Mouse (Mus musculus): ENCODE measurements around the gene Nr1i2. TPM values are rescaled to one million over a fixed set of nuclear protein-coding genes. Genes with fewer than 3 reads are reported as not detected.

Nr1i2 gene
- total and polyA plus RNA-seq, 3 experiments, result not detected

DNA sequence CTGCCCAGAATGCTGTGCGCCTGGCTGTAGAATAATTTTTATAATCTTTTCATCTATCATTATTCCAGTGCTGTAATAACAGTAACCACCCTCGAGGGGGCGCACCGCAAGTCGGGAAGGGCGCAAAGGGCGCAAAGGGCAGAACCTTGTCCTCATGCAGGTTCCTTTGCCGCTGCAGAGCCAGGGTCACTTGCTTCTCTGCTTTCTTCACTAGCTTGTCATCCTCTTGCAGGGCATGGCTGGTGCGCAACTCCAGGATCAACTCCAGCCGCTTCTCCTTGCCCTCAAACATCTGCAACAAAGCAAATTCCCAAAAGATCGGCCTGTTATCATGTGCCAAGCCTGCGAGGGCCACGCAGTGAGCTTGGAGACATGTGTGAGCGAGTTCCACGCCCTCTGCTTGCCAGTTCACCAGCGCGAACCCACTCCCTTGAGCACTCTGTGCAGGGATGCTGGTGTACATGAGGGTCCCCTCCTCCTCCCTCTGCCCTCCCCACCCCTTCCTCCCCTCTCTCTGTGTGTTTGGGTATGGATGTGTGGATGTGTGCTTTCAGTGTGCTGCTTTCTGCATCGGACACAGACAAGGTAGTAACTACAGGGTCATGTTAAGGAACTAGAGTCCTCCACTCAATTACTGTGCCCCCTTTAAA is 12.1 kb upstream of the Nr1i2 start:
- Histone ChIP-seq H3K36me3 (ENCODE audit: control insufficient read depth in 1 of 2, insufficient read depth in 2 of 2, low read length in 2 of 2) (no peaks in the 10 kb centered on the region), H3K9me3 (replicated peaks; ENCODE audit: insufficient read depth, low read length) (no peaks in the 10 kb centered on the region), H3K4me3 (ENCODE audit: control insufficient read depth in 1 of 2, insufficient read depth in 1 of 2, low read depth in 2 of 2, low read length in 2 of 2) (no peak overlapping the region), H3K79me2 (ENCODE audit: control insufficient read depth, insufficient read depth, low read length, poor library complexity) (no peaks in the 10 kb centered on the region), H3K27me3 (ENCODE audit: control insufficient read depth in 1 of 2, insufficient read depth in 2 of 2, low read length in 2 of 2) (peaks cover 2 to 3% of the 10 kb centered on the region in 2 experiments; a peak in 3 of 4 replicates), H3K27ac (ENCODE audit: control insufficient read depth, low read depth, low read length) (no peak overlapping the region), H3K4me1 (ENCODE audit: control insufficient read depth in 1 of 2, insufficient read depth in 2 of 2, low read length in 2 of 2) (no peaks in the 10 kb centered on the region), H3K9ac (ENCODE audit: control insufficient read depth, low read depth, low read length, poor library complexity, severe bottlenecking) (no peak overlapping the region)
- TF ChIP-seq SMC3 (IDR thresholded peaks at IDR 0.05; ENCODE audit: low read depth, low read length), result peak; percentile 41
- peak; percentile 38 to 68 (median 54); a peak in 5 of 6 replicates for TF ChIP-seq CTCF (IDR thresholded peaks at IDR 0.05 in 2 of 3, conservative IDR thresholded peaks at IDR 0.05 in 1 of 3; ENCODE audit: control insufficient read depth in 1 of 3, insufficient read depth in 1 of 3, low read depth in 2 of 3, low read length in 3 of 3, poor library complexity in 1 of 3, severe bottlenecking in 1 of 3)
- TF ChIP-seq EP300 (IDR thresholded peaks at IDR 0.05; ENCODE audit: low read depth in 1 of 2, low read length in 2 of 2), result no peak
- no peak for TF ChIP-seq POLR2AphosphoS5 (IDR thresholded peaks at IDR 0.05; ENCODE audit: borderline replicate concordance, low read depth, low read length)
- peak; percentile 17; the same call in 1 of the 2 replicates for TF ChIP-seq RAD21 (IDR thresholded peaks at IDR 0.05; ENCODE audit: low read depth, low read length)
- DNase-seq (ENCODE audit: low read depth, low spot score), result peak; percentile 14

DNA sequence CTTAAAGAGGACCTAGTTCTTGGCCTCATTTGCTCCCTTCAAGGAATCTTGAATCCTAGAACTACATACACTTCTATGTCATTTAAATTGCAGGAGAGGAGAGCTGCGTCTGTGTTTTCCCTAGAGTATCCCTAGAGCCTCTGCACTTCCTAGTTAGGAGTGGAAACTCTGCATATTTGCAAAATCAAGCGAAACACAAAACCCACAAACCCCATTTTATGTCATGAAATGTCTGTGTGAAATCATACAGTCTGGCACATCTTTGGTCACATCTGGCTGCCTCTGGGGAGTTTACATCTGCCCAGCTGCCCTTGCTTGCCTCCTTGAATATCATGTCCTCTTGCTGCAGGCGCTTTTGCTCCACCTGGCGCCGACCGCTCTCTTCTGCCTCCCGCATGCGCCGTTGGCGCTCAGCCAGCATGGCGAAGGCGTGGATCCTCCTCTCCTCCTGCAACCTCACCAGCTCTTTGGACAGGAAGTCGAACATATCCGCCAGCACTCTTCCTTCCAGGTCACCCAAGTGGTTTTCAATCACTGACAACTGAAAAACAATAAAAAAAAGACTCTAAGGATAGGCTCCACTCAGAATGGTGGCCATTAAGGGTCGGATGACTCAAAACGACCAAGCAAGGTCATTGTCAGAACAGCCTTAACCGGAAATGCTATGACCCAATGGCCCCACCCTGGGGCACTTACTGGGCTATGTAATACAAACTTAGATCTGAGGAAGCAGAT is 10.0 kb upstream of the Nr1i2 start:
- no peak overlapping the region for H3K9ac ChIP-seq (ENCODE audit: control insufficient read depth, low read depth, low read length, poor library complexity, severe bottlenecking)

DNA sequence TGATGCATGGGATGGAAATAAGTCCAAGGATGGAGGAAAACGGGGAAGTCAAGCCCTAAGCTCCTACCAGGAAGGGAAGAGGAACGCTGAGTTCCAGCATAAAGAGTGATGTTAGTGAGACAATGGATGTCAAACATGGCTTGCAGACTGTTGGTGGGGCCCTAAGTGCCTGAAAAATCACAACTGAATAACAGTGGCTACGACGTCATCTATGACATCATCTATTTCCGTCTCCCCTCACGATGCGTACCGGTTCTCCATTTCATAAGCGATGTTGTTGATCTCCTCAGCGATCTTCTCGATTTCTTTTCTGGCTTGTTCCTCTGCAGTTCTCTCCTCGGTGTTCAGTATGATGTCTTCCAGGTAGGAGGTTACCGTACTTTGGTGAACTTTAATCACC is 7.7 kb upstream of the Nr1i2 start:
- DNase-seq (ENCODE audit: low read depth, low spot score), result no peak
- Histone ChIP-seq H3K79me2 (ENCODE audit: control insufficient read depth, insufficient read depth, low read length, poor library complexity) (no peaks in the 10 kb centered on the region), H3K9ac (ENCODE audit: control insufficient read depth, low read depth, low read length, poor library complexity, severe bottlenecking) (no peak overlapping the region), H3K4me1 (ENCODE audit: control insufficient read depth in 1 of 2, insufficient read depth in 2 of 2, low read length in 2 of 2) (no peaks in the 10 kb centered on the region), H3K36me3 (ENCODE audit: control insufficient read depth in 1 of 2, insufficient read depth in 2 of 2, low read length in 2 of 2) (no peaks in the 10 kb centered on the region), H3K27ac (ENCODE audit: control insufficient read depth, low read depth, low read length) (no peak overlapping the region), H3K4me3 (ENCODE audit: control insufficient read depth in 1 of 2, insufficient read depth in 1 of 2, low read depth in 2 of 2, low read length in 2 of 2) (no peak overlapping the region), H3K27me3 (ENCODE audit: control insufficient read depth in 1 of 2, insufficient read depth in 2 of 2, low read length in 2 of 2) (peaks cover 0 to 3% of the 10 kb centered on the region in 2 experiments; a peak in 2 of 4 replicates), H3K9me3 (replicated peaks; ENCODE audit: insufficient read depth, low read length) (no peaks in the 10 kb centered on the region)
- TF ChIP-seq NRF1 (IDR thresholded peaks at IDR 0.05; ENCODE audit: insufficient read depth, low read depth, low read length, poor library complexity, severe bottlenecking), result no peak
- no peak for TF ChIP-seq KAT2A (conservative IDR thresholded peaks at IDR 0.05; ENCODE audit: low read depth, low read length)
- no peak for TF ChIP-seq USF1 (IDR thresholded peaks at IDR 0.05; ENCODE audit: low read depth, low read length)
- TF ChIP-seq ELF1 (IDR thresholded peaks at IDR 0.05; ENCODE audit: low read depth, low read length), result no peak
- TF ChIP-seq BHLHE40 (IDR thresholded peaks at IDR 0.05; ENCODE audit: borderline replicate concordance, low read depth, low read length), result no peak
- TF ChIP-seq RCOR1 (IDR thresholded peaks at IDR 0.05; ENCODE audit: low read depth, low read length), result no peak
- TF ChIP-seq MYC (IDR thresholded peaks at IDR 0.05; ENCODE audit: low read depth, low read length), result no peak
- TF ChIP-seq E2F4 (IDR thresholded peaks at IDR 0.05; ENCODE audit: borderline replicate concordance, low read depth, low read length), result no peak
- TF ChIP-seq MAX (IDR thresholded peaks at IDR 0.05; ENCODE audit: low read length), result no peak
- no peak for TF ChIP-seq GABPA (IDR thresholded peaks at IDR 0.05; ENCODE audit: low read depth, low read length)
- TF ChIP-seq POLR2AphosphoS5 (IDR thresholded peaks at IDR 0.05; ENCODE audit: borderline replicate concordance, low read depth, low read length), result no peak
- no peak for TF ChIP-seq CHD2 (IDR thresholded peaks at IDR 0.05; ENCODE audit: low read length)
- no peak for TF ChIP-seq MYB (IDR thresholded peaks at IDR 0.05; ENCODE audit: low read depth, low read length)
- no peak for TF ChIP-seq ZMIZ1 (IDR thresholded peaks at IDR 0.05; ENCODE audit: low read depth, low read length)
- TF ChIP-seq RAD21 (IDR thresholded peaks at IDR 0.05; ENCODE audit: low read depth, low read length), result no peak

More for the DNA sequence above, 10.0 kb upstream of the Nr1i2 start:
- H3K27ac ChIP-seq (ENCODE audit: control insufficient read depth, low read depth, low read length), result no peak overlapping the region
- H3K4me3 ChIP-seq (ENCODE audit: control insufficient read depth in 1 of 2, insufficient read depth in 1 of 2, low read depth in 2 of 2, low read length in 2 of 2), result no peak overlapping the region
- H3K79me2 ChIP-seq (ENCODE audit: control insufficient read depth, insufficient read depth, low read length, poor library complexity), result no peaks in the 10 kb centered on the region
- peaks cover 0 to 3% of the 10 kb centered on the region in 2 experiments; a peak in 3 of 4 replicates for H3K27me3 ChIP-seq (ENCODE audit: control insufficient read depth in 1 of 2, insufficient read depth in 2 of 2, low read length in 2 of 2)
- H3K4me1 ChIP-seq (ENCODE audit: control insufficient read depth in 1 of 2, insufficient read depth in 2 of 2, low read length in 2 of 2), result no peaks in the 10 kb centered on the region
- peak; percentile 22 for DNase-seq (ENCODE audit: low read depth, low spot score)
- H3K9me3 ChIP-seq (replicated peaks; ENCODE audit: insufficient read depth, low read length), result no peaks in the 10 kb centered on the region
- H3K36me3 ChIP-seq (ENCODE audit: control insufficient read depth in 1 of 2, insufficient read depth in 2 of 2, low read length in 2 of 2), result no peaks in the 10 kb centered on the region
- TF ChIP-seq UBTF (IDR thresholded peaks at IDR 0.05; ENCODE audit: borderline replicate concordance, insufficient read depth, low read depth, low read length) (no peak), RCOR1 (IDR thresholded peaks at IDR 0.05; ENCODE audit: low read depth, low read length) (no peak), TCF12 (IDR thresholded peaks at IDR 0.05; ENCODE audit: low read depth, low read length) (no peak), ZC3H11A (IDR thresholded peaks at IDR 0.05; ENCODE audit: low read depth, low read length) (no peak), ZKSCAN1 (IDR thresholded peaks at IDR 0.05; ENCODE audit: low read depth, low read length) (no peak), CHD1 (IDR thresholded peaks at IDR 0.05; ENCODE audit: low read depth, low read length) (no peak), USF2 (IDR thresholded peaks at IDR 0.05; ENCODE audit: borderline replicate concordance in 1 of 2, insufficient read depth in 1 of 2, low read depth in 1 of 2, low read length in 2 of 2) (no peak), MXI1 (IDR thresholded peaks at IDR 0.05; ENCODE audit: low read depth, low read length) (no peak), EP300 (IDR thresholded peaks at IDR 0.05; ENCODE audit: low read depth in 1 of 2, low read length in 2 of 2) (no peak), MAFK (IDR thresholded peaks at IDR 0.05; ENCODE audit: borderline replicate concordance, low read depth, low read length) (no peak), ZMIZ1 (IDR thresholded peaks at IDR 0.05; ENCODE audit: low read depth, low read length) (no peak), USF1 (IDR thresholded peaks at IDR 0.05; ENCODE audit: low read depth, low read length) (no peak), MAZ (IDR thresholded peaks at IDR 0.05; ENCODE audit: low read depth, low read length) (no peak), E2F4 (IDR thresholded peaks at IDR 0.05; ENCODE audit: borderline replicate concordance, low read depth, low read length) (no peak)

Data from MEL (cell line).